Mouse (Mus musculus): ENCODE data around the gene Pom121. TPM values are rescaled to one million over a fixed set of nuclear protein-coding genes. Genes with fewer than 3 reads are reported as not detected.

The Pom121 gene
- polyA plus RNA-seq, 1 experiment from 2014 or later, result 5.2 TPM

- ATAC-seq, result no peak
- Histone ChIP-seq H3K9ac (ENCODE audit: low read depth, low read length) (no peak overlapping the region), H3K36me3 (ENCODE audit: control insufficient read depth, insufficient read depth) (peaks cover 9% of the 10 kb centered on the region), H3K4me1 (replicated peaks; ENCODE audit: control insufficient read depth, insufficient read depth, low read length) (no peaks in the 10 kb centered on the region), H3K4me3 (ENCODE audit: low read depth, low read length) (no peak overlapping the region), H3K9me3 (ENCODE audit: control insufficient read depth) (no peaks in the 10 kb centered on the region), H3K4me2 (replicated peaks; ENCODE audit: low read depth) (no peak overlapping the region), H3K27ac (ENCODE audit: low read depth, low read length) (no peak overlapping the region), H3K27me3 (replicated peaks; ENCODE audit: control insufficient read depth, insufficient read depth, low read length) (no peaks in the 10 kb centered on the region)
- TF ChIP-seq CTCF (IDR thresholded peaks at IDR 0.05; ENCODE audit: low read depth), result no peak
- 96% methylated on average over 9 of the region's 9 CpGs for WGBS
Observed at GRCm38 (mm10) chr5:135410266-135410665, 15.9 kb upstream of the Pom121 start.

GRCm38 (mm10) chr5:135408114-135408513 lies 13.8 kb upstream of the Pom121 start:
- H3K9me3 ChIP-seq (ENCODE audit: control insufficient read depth), result no peaks in the 10 kb centered on the region
- H3K9ac ChIP-seq (ENCODE audit: low read depth, low read length), result no peak overlapping the region
- WGBS, result 80% methylated on average over 4 of the region's 4 CpGs
- no peaks in the 10 kb centered on the region for H3K27me3 ChIP-seq (replicated peaks; ENCODE audit: control insufficient read depth, insufficient read depth, low read length)
- peaks cover 9% of the 10 kb centered on the region for H3K36me3 ChIP-seq (ENCODE audit: control insufficient read depth, insufficient read depth)
- TF ChIP-seq CTCF (IDR thresholded peaks at IDR 0.05; ENCODE audit: low read depth), result no peak
- H3K4me1 ChIP-seq (replicated peaks; ENCODE audit: control insufficient read depth, insufficient read depth, low read length), result no peaks in the 10 kb centered on the region
- H3K4me2 ChIP-seq (replicated peaks; ENCODE audit: low read depth), result no peak overlapping the region
- H3K27ac ChIP-seq (ENCODE audit: low read depth, low read length), result no peak overlapping the region
- no peak for ATAC-seq
- no peak overlapping the region for H3K4me3 ChIP-seq (ENCODE audit: low read depth, low read length)

- H3K9ac ChIP-seq (ENCODE audit: low read depth, low read length), result no peak overlapping the region
- 56% methylated on average over 9 of the region's 9 CpGs for WGBS
- no peak overlapping the region for H3K4me2 ChIP-seq (replicated peaks; ENCODE audit: low read depth)
- ATAC-seq, result peak; percentile 93
- no peak overlapping the region for H3K4me3 ChIP-seq (ENCODE audit: low read depth, low read length)
- H3K27ac ChIP-seq (ENCODE audit: low read depth, low read length), result peak overlapping the region; percentile 51; the same call in 1 of the 2 replicates
- TF ChIP-seq CTCF (IDR thresholded peaks at IDR 0.05; ENCODE audit: low read depth), result no peak
- no peaks in the 10 kb centered on the region for H3K27me3 ChIP-seq (replicated peaks; ENCODE audit: control insufficient read depth, insufficient read depth, low read length)
- no peaks in the 10 kb centered on the region for H3K9me3 ChIP-seq (ENCODE audit: control insufficient read depth)
- no peaks in the 10 kb centered on the region for H3K4me1 ChIP-seq (replicated peaks; ENCODE audit: control insufficient read depth, insufficient read depth, low read length)
- H3K36me3 ChIP-seq (ENCODE audit: control insufficient read depth, insufficient read depth), result peaks cover 6% of the 10 kb centered on the region; the same call in 1 of the 2 replicates
Observed at GRCm38 (mm10) chr5:135405437-135405836, 11.1 kb upstream of the Pom121 start.

GRCm38 (mm10) chr5:135404623-135405022 lies 10.3 kb upstream of the Pom121 start:
- H3K27ac ChIP-seq (ENCODE audit: low read depth, low read length), result no peak overlapping the region; the same call in 1 of the 2 replicates
- ATAC-seq, result no peak
- no peak overlapping the region for H3K4me3 ChIP-seq (ENCODE audit: low read depth, low read length)
- H3K9me3 ChIP-seq (ENCODE audit: control insufficient read depth), result no peaks in the 10 kb centered on the region
- H3K4me1 ChIP-seq (replicated peaks; ENCODE audit: control insufficient read depth, insufficient read depth, low read length), result no peaks in the 10 kb centered on the region
- no peak overlapping the region for H3K4me2 ChIP-seq (replicated peaks; ENCODE audit: low read depth)
- no peaks in the 10 kb centered on the region for H3K27me3 ChIP-seq (replicated peaks; ENCODE audit: control insufficient read depth, insufficient read depth, low read length)
- WGBS, result 47% methylated on average over 20 of the region's 20 CpGs
- H3K9ac ChIP-seq (ENCODE audit: low read depth, low read length), result no peak overlapping the region
- peaks cover 3% of the 10 kb centered on the region; the same call in 1 of the 2 replicates for H3K36me3 ChIP-seq (ENCODE audit: control insufficient read depth, insufficient read depth)
- no peak for TF ChIP-seq CTCF (IDR thresholded peaks at IDR 0.05; ENCODE audit: low read depth)

GRCm38 (mm10) chr5:135400244-135400643 lies 5.9 kb upstream of the Pom121 start:
- no peak overlapping the region for H3K4me2 ChIP-seq (replicated peaks; ENCODE audit: low read depth)
- TF ChIP-seq CTCF (IDR thresholded peaks at IDR 0.05; ENCODE audit: low read depth), result peak; percentile 98
- H3K4me3 ChIP-seq (ENCODE audit: low read depth, low read length), result no peak overlapping the region
- no peaks in the 10 kb centered on the region; the same call in 1 of the 2 replicates for H3K36me3 ChIP-seq (ENCODE audit: control insufficient read depth, insufficient read depth)
- no peak overlapping the region for H3K27ac ChIP-seq (ENCODE audit: low read depth, low read length)
- no peak; the same call in 1 of the 2 replicates for ATAC-seq
- H3K27me3 ChIP-seq (replicated peaks; ENCODE audit: control insufficient read depth, insufficient read depth, low read length), result no peaks in the 10 kb centered on the region
- no peaks in the 10 kb centered on the region for H3K4me1 ChIP-seq (replicated peaks; ENCODE audit: control insufficient read depth, insufficient read depth, low read length)
- WGBS, result 2% methylated on average over 2 of the region's 2 CpGs
- no peak overlapping the region for H3K9ac ChIP-seq (ENCODE audit: low read depth, low read length)
- no peaks in the 10 kb centered on the region for H3K9me3 ChIP-seq (ENCODE audit: control insufficient read depth)

GRCm38 (mm10) chr5:135399382-135399781 lies 5.0 kb upstream of the Pom121 start:
- ATAC-seq, result no peak
- no peaks in the 10 kb centered on the region for H3K9me3 ChIP-seq (ENCODE audit: control insufficient read depth)
- no peak for TF ChIP-seq CTCF (IDR thresholded peaks at IDR 0.05; ENCODE audit: low read depth)
- H3K9ac ChIP-seq (ENCODE audit: low read depth, low read length), result no peak overlapping the region
- H3K4me2 ChIP-seq (replicated peaks; ENCODE audit: low read depth), result no peak overlapping the region
- H3K4me3 ChIP-seq (ENCODE audit: low read depth, low read length), result no peak overlapping the region
- WGBS, result 50% methylated on average over 6 of the region's 6 CpGs
- no peak overlapping the region for H3K27ac ChIP-seq (ENCODE audit: low read depth, low read length)
- no peaks in the 10 kb centered on the region; the same call in 1 of the 2 replicates for H3K36me3 ChIP-seq (ENCODE audit: control insufficient read depth, insufficient read depth)
- H3K4me1 ChIP-seq (replicated peaks; ENCODE audit: control insufficient read depth, insufficient read depth, low read length), result no peaks in the 10 kb centered on the region
- H3K27me3 ChIP-seq (replicated peaks; ENCODE audit: control insufficient read depth, insufficient read depth, low read length), result no peaks in the 10 kb centered on the region

- peaks cover 15% of the 10 kb centered on the region; the same call in 1 of the 2 replicates for H3K36me3 ChIP-seq (ENCODE audit: control insufficient read depth, insufficient read depth)
- no peaks in the 10 kb centered on the region for H3K9me3 ChIP-seq (ENCODE audit: control insufficient read depth)
- H3K4me2 ChIP-seq (replicated peaks; ENCODE audit: low read depth), result no peak overlapping the region
- H3K27ac ChIP-seq (ENCODE audit: low read depth, low read length), result no peak overlapping the region
- no peak overlapping the region for H3K9ac ChIP-seq (ENCODE audit: low read depth, low read length)
- no peak overlapping the region for H3K4me3 ChIP-seq (ENCODE audit: low read depth, low read length)
- H3K27me3 ChIP-seq (replicated peaks; ENCODE audit: control insufficient read depth, insufficient read depth, low read length), result no peaks in the 10 kb centered on the region
- ATAC-seq, result no peak
- peak; percentile 78 for TF ChIP-seq CTCF (IDR thresholded peaks at IDR 0.05; ENCODE audit: low read depth)
- H3K4me1 ChIP-seq (replicated peaks; ENCODE audit: control insufficient read depth, insufficient read depth, low read length), result no peaks in the 10 kb centered on the region
- WGBS, result 58% methylated on average over 5 of the region's 5 CpGs
Observed at GRCm38 (mm10) chr5:135395826-135396225, 1.5 kb upstream of the Pom121 start.

All from intestine, postnatal 0 days (tissue).